Mouse (Mus musculus) splenic B cell, adult 2 months (primary cell): ENCODE results near the gene Rpa1.

ENCODE experiments used
- DNase-seq: peaks from one replicate; pipeline ENCODE4 v3.0.0-alpha.2; 2011; ENCODE audit warnings: low read depth, low spot score
- H3K27me3 ChIP-seq: 2 replicates; pipeline ENCODE4 v1.6.1; 2012; ENCODE audit warnings: mild to moderate bottlenecking, low read length, moderate library complexity, mixed read lengths; ENCODE audit not compliant: control insufficient read depth, poor library complexity, insufficient read depth, severe bottlenecking
- H3K36me3 ChIP-seq: 2 replicates; pipeline ENCODE4 v1.6.1; 2012; ENCODE audit warnings: mild to moderate bottlenecking, low read length, moderate library complexity, mixed read lengths; ENCODE audit not compliant: control insufficient read depth, poor library complexity, insufficient read depth, severe bottlenecking

Rpa1 gene

DNA sequence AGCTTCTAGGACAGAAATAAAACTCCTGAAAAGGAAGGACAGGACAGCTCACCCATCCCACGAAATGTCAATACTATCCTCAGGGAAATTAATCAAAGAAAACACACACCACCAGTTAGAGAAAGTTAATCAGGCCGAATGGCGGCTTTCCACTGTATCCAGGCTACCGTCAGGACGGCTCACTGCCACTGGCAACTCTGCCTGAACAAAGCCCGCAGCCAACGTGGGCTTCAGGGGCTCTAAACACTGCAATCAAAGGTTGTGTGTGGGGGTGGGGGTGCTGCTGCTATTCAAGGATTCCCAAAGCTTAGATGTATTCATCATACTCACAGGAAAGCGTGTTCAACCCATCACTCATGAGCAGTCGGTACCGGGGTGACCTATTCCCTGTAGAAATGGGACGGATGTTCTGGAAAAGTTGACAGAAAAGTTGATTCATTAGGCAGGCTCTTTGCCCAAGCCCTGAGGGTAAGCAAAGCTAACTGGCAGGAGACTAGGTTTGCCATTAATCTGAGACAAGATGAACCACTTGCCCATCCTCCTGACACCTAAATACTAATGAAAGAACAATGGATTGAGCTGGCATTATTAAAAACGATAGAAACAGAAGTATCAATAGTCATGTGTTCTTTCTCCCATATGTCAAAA is 7.3 kb downstream of the Rpa1 start:
- H3K36me3 ChIP-seq, result peaks cover 7% of the 10 kb centered on the region
- no peak for DNase-seq
- H3K27me3 ChIP-seq, result no peaks in the 10 kb centered on the region

GRCm38 (mm10) chr11:75340076-75340475 is 8.0 kb downstream of the Rpa1 start:
- H3K27me3 ChIP-seq, result no peaks in the 10 kb centered on the region
- peaks cover 7% of the 10 kb centered on the region for H3K36me3 ChIP-seq
- no peak for DNase-seq

DNA sequence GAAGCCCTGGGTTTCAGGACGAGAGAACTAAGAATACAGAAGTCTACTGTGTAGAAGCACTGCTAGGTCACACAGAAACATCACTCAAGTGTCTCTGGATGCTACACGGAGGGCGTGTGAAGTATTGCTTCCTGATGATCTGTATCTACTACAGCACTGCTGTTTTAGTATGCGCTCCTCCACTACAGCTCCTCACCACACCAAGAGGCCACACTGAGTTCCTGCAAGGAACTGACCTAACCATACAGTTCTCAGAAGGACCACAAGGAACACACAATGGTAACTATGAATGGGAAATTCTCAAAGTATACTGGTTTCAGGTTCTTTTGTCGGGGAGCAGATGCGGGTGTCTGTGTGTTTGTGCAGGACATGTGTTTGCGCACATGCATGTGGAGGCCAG is 10.9 kb downstream of the Rpa1 start:
- DNase-seq, result peak; percentile 40

DNA sequence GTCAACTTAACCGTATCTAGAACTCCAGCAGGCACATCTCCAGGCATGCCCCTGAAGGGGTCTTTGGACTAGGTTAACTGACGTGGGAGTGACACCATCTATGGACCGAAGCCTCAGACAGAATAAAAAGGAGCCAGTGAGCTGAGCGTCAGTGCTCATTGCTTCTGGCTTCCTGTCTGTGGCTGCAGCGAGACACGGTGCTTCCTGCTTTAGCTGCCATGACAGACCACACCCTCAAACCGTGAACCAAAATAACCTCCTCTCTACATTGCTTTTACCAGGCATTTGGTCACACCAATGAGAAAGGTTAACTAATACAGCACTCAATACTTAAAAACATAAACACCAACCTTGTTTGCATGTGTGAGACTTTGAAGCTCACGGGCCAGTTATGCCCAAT is 11.4 kb downstream of the Rpa1 start:
- Histone ChIP-seq H3K27me3 (no peaks in the 10 kb centered on the region), H3K36me3 (peaks cover 9% of the 10 kb centered on the region)
- peak; percentile 74 for DNase-seq

More for the DNA sequence above, 10.9 kb downstream of the Rpa1 start:
- Histone ChIP-seq H3K27me3 (no peaks in the 10 kb centered on the region), H3K36me3 (peaks cover 9% of the 10 kb centered on the region)

GRCm38 (mm10) chr11:75325969-75326311 is 22.2 kb downstream of the Rpa1 start:
- H3K27me3 ChIP-seq, result no peaks in the 10 kb centered on the region
- DNase-seq, result no peak
- peaks cover 3% of the 10 kb centered on the region for H3K36me3 ChIP-seq

DNA sequence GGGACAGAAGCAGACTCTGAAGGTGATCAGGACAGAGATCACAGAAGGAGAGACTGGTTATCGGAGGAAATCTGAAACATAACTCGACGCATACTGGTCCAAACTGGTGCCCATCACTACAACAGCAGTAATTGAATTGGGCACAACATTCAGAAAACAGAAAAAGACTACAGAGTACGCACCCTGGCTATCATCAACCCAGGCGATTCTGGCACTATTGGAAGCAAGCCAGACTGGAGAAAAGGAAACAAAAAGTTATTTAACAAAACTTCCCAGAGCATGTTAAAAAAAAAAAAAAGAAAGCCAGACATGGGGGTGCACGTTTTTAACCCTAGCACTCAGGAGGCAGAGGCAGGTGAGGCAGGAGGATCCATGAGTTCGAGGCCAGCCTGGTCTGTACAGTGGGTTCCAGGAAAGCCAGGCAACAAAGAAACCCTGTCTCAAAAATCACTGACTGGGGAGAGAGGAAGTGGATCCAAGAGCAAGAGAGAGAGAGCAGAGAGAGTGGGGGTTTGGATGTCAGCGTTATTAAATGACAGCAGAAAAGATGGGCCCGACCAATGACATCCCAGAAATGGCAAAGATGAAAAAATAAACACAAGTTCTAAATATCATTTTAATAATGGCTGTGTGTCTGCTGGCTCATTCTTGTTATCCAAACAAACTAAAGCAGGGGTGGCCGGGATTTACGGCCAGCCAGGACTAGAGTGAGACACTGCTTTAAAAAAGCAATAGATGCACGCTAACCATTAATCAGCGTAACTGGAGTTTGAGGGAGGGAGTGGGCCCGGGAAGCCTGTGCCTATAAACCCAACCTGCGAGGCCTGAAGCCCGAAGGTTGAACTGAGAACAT is 22.8 kb downstream of the Rpa1 start:
- H3K36me3 ChIP-seq, result peaks cover 3% of the 10 kb centered on the region
- no peaks in the 10 kb centered on the region for H3K27me3 ChIP-seq
- DNase-seq, result no peak

- Histone ChIP-seq H3K27me3 (no peaks in the 10 kb centered on the region), H3K36me3 (peaks cover 3% of the 10 kb centered on the region)
- peak; percentile 20 for DNase-seq
Observed at GRCm38 (mm10) chr11:75324433-75324832, 23.7 kb downstream of the Rpa1 start.

DNA sequence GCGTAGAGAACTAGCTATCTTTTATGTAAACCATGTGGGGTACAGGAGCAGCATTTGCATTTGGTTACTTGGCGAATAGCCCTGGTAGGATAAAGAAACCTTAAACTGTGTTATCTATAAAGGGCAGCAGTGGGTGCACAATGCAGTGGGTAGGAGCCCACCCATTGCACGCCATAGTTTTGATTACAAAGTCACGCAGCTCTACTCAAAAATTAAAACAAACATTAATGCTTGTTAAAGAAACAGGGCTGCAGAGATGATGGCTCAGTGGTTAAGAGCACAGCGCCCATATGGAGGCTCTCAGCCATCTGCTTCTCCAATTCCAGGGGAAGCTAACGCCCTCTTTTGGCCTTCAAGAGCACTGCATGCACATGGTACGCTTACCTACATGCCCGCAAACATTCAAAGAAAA is 24.8 kb downstream of the Rpa1 start:
- H3K36me3 ChIP-seq, result peaks cover 1% of the 10 kb centered on the region
- no peaks in the 10 kb centered on the region for H3K27me3 ChIP-seq
- no peak for DNase-seq

- Histone ChIP-seq H3K27me3 (no peaks in the 10 kb centered on the region), H3K36me3 (peaks cover 13% of the 10 kb centered on the region)
- no peak for DNase-seq
Observed at GRCm38 (mm10) chr11:75319246-75319645, 28.9 kb downstream of the Rpa1 start.

DNA sequence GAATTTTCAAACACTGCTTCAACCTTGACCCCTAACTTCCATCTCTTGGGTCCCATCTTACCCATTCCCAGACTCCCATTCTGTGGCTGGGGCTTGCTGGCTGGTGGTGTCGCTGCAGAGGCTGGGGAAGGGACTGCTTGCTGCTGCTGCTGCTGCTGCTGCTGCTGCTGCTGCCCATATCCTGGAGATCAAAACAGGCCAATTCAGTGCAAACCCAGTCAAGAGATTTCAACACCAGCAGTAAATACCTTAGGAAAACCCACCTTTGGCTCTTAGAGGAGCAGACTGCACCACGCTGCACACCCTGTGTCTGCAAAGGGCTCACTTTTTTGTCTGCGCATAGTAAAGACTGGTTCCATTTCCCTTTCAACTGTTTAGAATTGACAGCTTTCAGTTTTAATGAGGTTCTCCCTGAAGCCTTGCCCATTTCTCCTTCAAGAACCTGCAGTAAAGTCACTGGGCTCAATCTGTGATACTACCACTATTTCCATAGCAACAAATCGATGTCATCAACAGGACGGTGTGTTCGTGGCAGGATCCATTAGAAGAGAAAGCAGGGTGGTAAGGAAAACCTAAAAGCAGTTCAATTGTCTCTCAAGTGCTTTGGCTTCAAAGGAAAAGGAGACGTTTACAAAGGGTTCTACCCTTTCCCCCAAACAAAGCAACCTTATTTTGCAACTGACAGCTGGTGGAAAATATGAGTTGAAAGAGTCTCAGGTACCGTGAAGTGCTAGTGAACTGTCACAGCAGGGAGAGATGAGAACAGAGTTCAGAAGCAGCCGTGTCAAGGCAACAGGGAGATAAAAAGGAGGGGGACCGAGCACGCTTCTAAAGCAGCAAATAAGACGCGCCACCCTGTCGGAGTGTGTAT is 29.5 kb downstream of the Rpa1 start:
- H3K27me3 ChIP-seq, result no peaks in the 10 kb centered on the region
- DNase-seq, result no peak
- peaks cover 17% of the 10 kb centered on the region for H3K36me3 ChIP-seq

- DNase-seq, result no peak
- H3K36me3 ChIP-seq, result peaks cover 31% of the 10 kb centered on the region
- H3K27me3 ChIP-seq, result no peaks in the 10 kb centered on the region
Observed at GRCm38 (mm10) chr11:75313834-75314233, 34.3 kb downstream of the Rpa1 start.

- DNase-seq, result no peak
- H3K27me3 ChIP-seq, result no peaks in the 10 kb centered on the region
- peaks cover 29% of the 10 kb centered on the region for H3K36me3 ChIP-seq
Observed at GRCm38 (mm10) chr11:75311751-75312150, 36.4 kb downstream of the Rpa1 start.

GRCm38 (mm10) chr11:75310813-75311212 is 37.3 kb downstream of the Rpa1 start:
- Histone ChIP-seq H3K27me3 (no peaks in the 10 kb centered on the region), H3K36me3 (peaks cover 24% of the 10 kb centered on the region)
- no peak for DNase-seq

DNA sequence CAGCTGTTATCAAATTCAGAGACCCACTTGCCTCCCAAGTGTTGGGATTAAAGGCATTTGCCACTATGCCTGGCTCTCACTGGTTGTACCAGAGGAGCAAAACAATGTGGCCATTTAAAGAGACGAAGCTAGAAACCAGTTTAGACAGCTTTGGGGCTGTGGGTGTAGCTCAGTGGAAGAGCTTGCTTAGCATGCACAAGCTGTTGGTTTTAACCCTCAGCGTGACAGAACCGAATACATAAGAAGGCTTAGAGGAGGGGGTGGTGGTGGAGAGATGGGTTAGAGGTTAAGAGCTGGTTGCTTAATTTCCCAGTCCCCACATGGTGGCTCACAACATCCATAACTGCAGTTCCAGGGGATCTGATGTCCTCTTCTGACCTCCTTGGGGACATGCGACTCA is 39.5 kb downstream of the Rpa1 start:
- Histone ChIP-seq H3K36me3 (peaks cover 17% of the 10 kb centered on the region), H3K27me3 (no peaks in the 10 kb centered on the region)
- DNase-seq, result no peak

GRCm38 (mm10) chr11:75304797-75305196 is 43.3 kb downstream of the Rpa1 start:
- no peak for DNase-seq
- Histone ChIP-seq H3K36me3 (peaks cover 18% of the 10 kb centered on the region), H3K27me3 (no peaks in the 10 kb centered on the region)
